In the genomic region with DNA sequence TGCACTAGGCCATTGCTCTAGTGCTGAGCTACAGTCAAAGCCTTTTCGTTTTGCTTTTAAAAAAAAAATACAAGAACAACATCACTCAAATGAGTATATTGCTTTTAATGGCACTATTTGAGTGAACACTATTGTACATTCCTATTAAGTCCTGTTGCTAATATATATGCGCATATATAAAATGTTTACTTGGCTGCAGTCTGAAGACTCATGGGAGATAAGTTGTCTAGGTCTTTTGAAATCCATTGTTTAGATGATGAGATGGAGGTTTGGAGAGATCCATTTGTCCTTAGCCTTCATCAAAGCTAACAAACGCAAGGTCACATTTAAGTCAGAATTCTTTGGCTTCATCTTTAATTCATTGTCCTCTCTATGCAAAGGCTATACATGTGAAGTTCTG, we compare ENCODE assay signal across 23 mouse cellular contexts.
DNase-seq lines count a peak whose midpoint lies in the region; ATAC-seq and TF ChIP-seq lines count a peak whose summit lies in the region.
"Had no signal": no experiment of that assay in that cellular context is flagged by ENCODE, and none has a peak within 500 bp of the region (broad histone marks: within the 10 kb centered on the region; RNA-seq: fewer than 3 reads in every experiment).

No protein-coding gene starts in this region.

- WGBS in forebrain, embryonic 12.5 days = 55% methylated on average over 3 of the region's 3 CpGs
- WGBS in forebrain, postnatal 0 days = 45% methylated on average over 3 of the region's 3 CpGs
- WGBS in hindbrain, embryonic 12.5 days = 73% methylated on average over 3 of the region's 3 CpGs
- WGBS in hindbrain, embryonic 16.5 days = 70% methylated on average over 3 of the region's 3 CpGs
- WGBS in midbrain, embryonic 15.5 days = 62% methylated on average over 3 of the region's 3 CpGs

- peaks cover 5% of the 10 kb centered on the region for H3K27me3 ChIP-seq in forebrain, embryonic 12.5 days
- no peaks in the 10 kb centered on the region for H3K27me3 ChIP-seq in forebrain, postnatal 0 days (ENCODE audit: insufficient read depth, low read length)
- H3K27me3 ChIP-seq in hindbrain, embryonic 12.5 days = no peaks in the 10 kb centered on the region
- no peaks in the 10 kb centered on the region for H3K27me3 ChIP-seq in hindbrain, embryonic 16.5 days (replicated peaks; ENCODE audit: control insufficient read depth, insufficient read depth, low read length)
- no peaks in the 10 kb centered on the region for H3K27me3 ChIP-seq in midbrain, embryonic 15.5 days (replicated peaks)
- H3K27me3 ChIP-seq: embryonic facial prominence, embryonic 15.5 days; heart, embryonic 13.5 days had no signal

- TF ChIP-seq CTCF in forebrain, postnatal 0 days (IDR thresholded peaks at IDR 0.05; ENCODE audit: low read depth) = no peak
- TF ChIP-seq CTCF in brain, embryonic 14.5 days (IDR thresholded peaks at IDR 0.05; ENCODE audit: borderline replicate concordance, extremely low read depth, insufficient read depth, insufficient read length) = no peak

- no peak for TF ChIP-seq POLR2A in brain, embryonic 14.5 days (IDR thresholded peaks at IDR 0.05; ENCODE audit: borderline replicate concordance, extremely low read depth, insufficient read depth, insufficient read length, poor library complexity, severe bottlenecking)

- peaks cover 34% of the 10 kb centered on the region for H3K4me1 ChIP-seq in forebrain, embryonic 12.5 days
- no peaks in the 10 kb centered on the region for H3K4me1 ChIP-seq in forebrain, postnatal 0 days (ENCODE audit: insufficient read depth)
- peaks cover 7% of the 10 kb centered on the region; the same call in 1 of the 2 replicates for H3K4me1 ChIP-seq in hindbrain, embryonic 12.5 days
- H3K4me1 ChIP-seq in hindbrain, embryonic 16.5 days (ENCODE audit: control insufficient read depth, insufficient read depth, low read depth, low read length) = no peaks in the 10 kb centered on the region
- H3K4me1 ChIP-seq in midbrain, embryonic 15.5 days = peaks cover 12% of the 10 kb centered on the region
- H3K4me1 ChIP-seq: heart, embryonic 13.5 days had no signal

- peak; percentile 44; the same call in 1 of the 2 replicates for ATAC-seq in forebrain, embryonic 12.5 days (ENCODE audit: low FRiP score)
- ATAC-seq in forebrain, postnatal 0 days = no peak
- peak; percentile 30; the same call in 1 of the 2 replicates for ATAC-seq in hindbrain, embryonic 12.5 days (ENCODE audit: low FRiP score)
- ATAC-seq in hindbrain, embryonic 16.5 days = no peak
- peak; percentile 16; the same call in 1 of the 2 replicates for ATAC-seq in midbrain, embryonic 15.5 days (replicated peaks)
- ATAC-seq: CD4-positive, CD25-positive, alpha-beta regulatory T cell, adult 4 months; hindbrain, postnatal 0 days had no signal

- H3K4me3 ChIP-seq in forebrain, embryonic 12.5 days (replicated peaks) = no peak overlapping the region
- H3K4me3 ChIP-seq in forebrain, postnatal 0 days (ENCODE audit: low read depth, low read length) = no peak overlapping the region
- no peak overlapping the region for H3K4me3 ChIP-seq in hindbrain, embryonic 12.5 days
- no peak overlapping the region for H3K4me3 ChIP-seq in hindbrain, embryonic 16.5 days (ENCODE audit: low read length)
- H3K4me3 ChIP-seq in midbrain, embryonic 15.5 days = no peak overlapping the region
- H3K4me3 ChIP-seq: embryonic facial prominence, embryonic 15.5 days; erythroblast, embryonic 14.5 days; gastrocnemius, adult 2 months; heart, embryonic 13.5 days had no signal

- no peak overlapping the region for H3K9ac ChIP-seq in forebrain, embryonic 12.5 days
- no peak overlapping the region for H3K9ac ChIP-seq in forebrain, postnatal 0 days
- no peak overlapping the region for H3K9ac ChIP-seq in hindbrain, embryonic 12.5 days
- H3K9ac ChIP-seq in hindbrain, embryonic 16.5 days (ENCODE audit: low read depth, low read length) = no peak overlapping the region
- no peak overlapping the region for H3K9ac ChIP-seq in midbrain, embryonic 15.5 days
- H3K9ac ChIP-seq: embryonic facial prominence, embryonic 15.5 days; heart, embryonic 13.5 days had no signal

- no peaks in the 10 kb centered on the region for H3K36me3 ChIP-seq in forebrain, embryonic 12.5 days (replicated peaks)
- H3K36me3 ChIP-seq in forebrain, postnatal 0 days (ENCODE audit: insufficient read depth) = no peaks in the 10 kb centered on the region
- H3K36me3 ChIP-seq in hindbrain, embryonic 12.5 days = no peaks in the 10 kb centered on the region
- no peaks in the 10 kb centered on the region for H3K36me3 ChIP-seq in hindbrain, embryonic 16.5 days (ENCODE audit: control insufficient read depth, insufficient read depth, low read length)
- H3K36me3 ChIP-seq in midbrain, embryonic 15.5 days (replicated peaks) = no peaks in the 10 kb centered on the region
- H3K36me3 ChIP-seq: embryonic facial prominence, embryonic 15.5 days; G1E; heart, embryonic 13.5 days had no signal

- intact Hi-C loops in heart, postnatal 14 days (cut with DNase I) = no loop called here

- H3K27ac ChIP-seq in forebrain, embryonic 12.5 days = 0 out of 2 replicates have a peak overlapping the region, but pooled peaks have one; percentile 21
- no peak overlapping the region for H3K27ac ChIP-seq in forebrain, postnatal 0 days (ENCODE audit: low read depth, low read length)
- H3K27ac ChIP-seq in hindbrain, embryonic 12.5 days = no peak overlapping the region
- H3K27ac ChIP-seq in hindbrain, embryonic 16.5 days (ENCODE audit: low read depth, low read length) = no peak overlapping the region
- peak overlapping the region; percentile 51; the same call in 1 of the 2 replicates for H3K27ac ChIP-seq in midbrain, embryonic 15.5 days
- H3K27ac ChIP-seq: embryonic facial prominence, embryonic 15.5 days; gastrocnemius, adult 2 months; heart, embryonic 13.5 days; hindbrain, postnatal 0 days had no signal

- no peak for DNase-seq in forebrain, postnatal 0 days
- peak; percentile 56 for DNase-seq in brain, embryonic 14.5 days (ENCODE audit: low read depth)
- no peak for DNase-seq in heart, postnatal 14 days
- DNase-seq: adrenal gland, adult 8-10 months; adrenal gland, postnatal 36 days; B cell, adult 2 months; cerebellum, adult 11 months; cerebellum, adult 8-10 months; cerebellum, postnatal 14 days; embryo, embryonic 11 days; gastrocnemius, adult 2 months; gastrocnemius, postnatal 36 days; kidney, adult 11 months had no signal

- H3K4me2 ChIP-seq in forebrain, embryonic 12.5 days = no peak overlapping the region
- H3K4me2 ChIP-seq in forebrain, postnatal 0 days (ENCODE audit: low read depth) = no peak overlapping the region
- H3K4me2 ChIP-seq in hindbrain, embryonic 12.5 days (replicated peaks) = no peak overlapping the region
- H3K4me2 ChIP-seq in hindbrain, embryonic 16.5 days (ENCODE audit: low read length) = no peak overlapping the region
- no peak overlapping the region for H3K4me2 ChIP-seq in midbrain, embryonic 15.5 days
- H3K4me2 ChIP-seq: embryonic facial prominence, embryonic 15.5 days; heart, embryonic 13.5 days had no signal

- H3K9me3 ChIP-seq in forebrain, embryonic 12.5 days = no peaks in the 10 kb centered on the region
- no peaks in the 10 kb centered on the region for H3K9me3 ChIP-seq in forebrain, postnatal 0 days (ENCODE audit: low read length)
- H3K9me3 ChIP-seq in hindbrain, embryonic 12.5 days (replicated peaks) = no peaks in the 10 kb centered on the region
- no peaks in the 10 kb centered on the region for H3K9me3 ChIP-seq in hindbrain, embryonic 16.5 days (ENCODE audit: control insufficient read depth, low read length)
- no peaks in the 10 kb centered on the region for H3K9me3 ChIP-seq in midbrain, embryonic 15.5 days
- H3K9me3 ChIP-seq: embryonic facial prominence, embryonic 15.5 days; heart, embryonic 13.5 days had no signal

Comparison
In these comparisons a context has a peak if more than half of its experiments do, and no peak if none do; other contexts are left out.
1. ATAC-seq: peak in forebrain, embryonic 12.5 days (single experiment), hindbrain, embryonic 12.5 days (single experiment) and midbrain, embryonic 15.5 days (single experiment); none in forebrain, postnatal 0 days (single experiment) and hindbrain, embryonic 16.5 days (single experiment).
2. H3K27ac ChIP-seq: peak in forebrain, embryonic 12.5 days (single experiment) and midbrain, embryonic 15.5 days (single experiment); none in forebrain, postnatal 0 days (single experiment), hindbrain, embryonic 12.5 days (single experiment) and hindbrain, embryonic 16.5 days (single experiment).